Mouse (Mus musculus) retina, postnatal 7 days (tissue): Measurements from ENCODE around the gene Pde11a.
"Not testable (repeated sequence)": the region's sequence is repeated elsewhere in the genome, so short reads cannot be mapped to it uniquely, and the experiment has no call there.

Experiments
- DNase-seq: peaks from one replicate; pipeline ENCODE4 v3.0.0-alpha.2; 2012; ENCODE audit warnings: low read depth, low spot score

Pde11a gene

DNA sequence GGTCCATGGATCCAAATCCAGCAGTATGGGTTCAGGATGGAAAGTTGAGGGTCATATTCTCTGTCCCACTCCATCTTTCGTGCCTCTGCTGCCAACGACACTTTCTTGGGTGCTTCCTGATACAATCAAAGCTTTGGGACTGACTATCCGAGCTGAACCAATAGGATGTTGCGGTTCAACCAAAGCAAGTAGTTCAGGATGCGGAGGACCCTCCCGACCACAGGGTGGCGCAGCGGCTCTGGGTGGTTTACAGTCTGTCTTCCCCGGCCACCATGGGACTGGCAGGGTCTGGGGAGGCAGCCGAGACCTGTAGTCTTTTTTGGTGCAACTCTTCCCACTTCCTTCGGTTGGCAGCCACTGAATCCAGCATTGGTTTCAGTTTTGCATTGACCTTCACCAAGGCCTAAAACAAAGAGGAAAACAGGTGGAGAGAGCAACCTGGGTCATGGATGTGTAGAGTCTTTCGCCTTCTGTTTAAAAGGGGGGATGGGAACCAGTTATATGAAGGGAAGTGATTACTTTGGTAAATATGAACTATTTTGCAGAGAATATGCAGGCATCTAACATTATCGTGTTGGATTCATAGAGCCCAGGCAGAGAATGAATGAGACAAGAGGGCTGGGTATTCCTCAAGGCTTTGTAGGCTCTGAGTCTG is 347.6 kb downstream of the Pde11a start:
- peak; percentile 24 for DNase-seq

DNA sequence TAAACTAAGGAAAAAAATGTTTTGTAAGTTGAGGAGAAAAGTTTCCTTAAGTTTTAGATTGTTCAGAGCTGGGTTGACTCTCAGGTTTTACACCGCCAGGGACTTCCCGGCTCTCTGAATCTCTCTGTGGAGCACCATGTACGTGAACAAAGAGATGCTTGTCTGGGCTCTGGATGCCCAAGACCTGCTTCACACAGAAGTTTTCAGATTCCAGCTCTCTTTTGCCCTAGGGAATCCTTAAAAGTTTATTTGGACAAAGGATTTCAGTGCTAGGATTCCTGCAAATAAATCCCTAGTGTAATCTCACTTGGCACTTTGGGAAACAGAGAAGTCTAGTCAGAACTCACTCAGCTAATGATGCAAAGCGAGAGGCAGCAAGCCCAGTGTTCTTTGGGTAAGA is 348.9 kb downstream of the Pde11a start:
- DNase-seq: no peak

DNA sequence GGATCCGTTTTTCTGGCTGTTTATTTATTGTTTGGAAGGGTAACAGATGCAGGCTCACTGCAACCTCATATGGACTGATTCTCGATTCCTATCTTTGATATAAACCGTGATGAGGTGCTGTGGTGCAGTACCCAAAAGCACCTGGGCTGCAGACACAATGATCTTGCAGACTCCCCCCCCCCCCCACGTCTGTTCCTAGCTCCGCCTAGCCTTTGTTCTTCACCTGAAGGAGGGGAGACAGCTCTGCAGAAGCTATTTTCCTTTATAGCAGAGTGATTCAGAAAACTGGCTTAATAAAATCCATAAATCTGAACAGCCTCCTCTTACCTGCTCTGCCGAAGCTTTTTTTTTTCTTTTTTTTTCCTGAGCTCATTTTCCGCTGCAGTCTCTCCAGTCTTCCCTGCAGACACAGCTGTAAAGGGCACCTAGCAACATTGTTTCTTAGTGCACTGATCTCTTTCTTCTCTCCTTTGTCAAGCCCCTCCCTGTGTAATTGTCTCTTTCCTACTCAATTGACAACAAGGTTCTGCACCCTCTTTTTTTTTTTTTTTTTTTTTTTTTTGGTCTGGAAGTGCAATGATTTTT is 349.7 kb downstream of the Pde11a start:
- no peak for DNase-seq

DNA sequence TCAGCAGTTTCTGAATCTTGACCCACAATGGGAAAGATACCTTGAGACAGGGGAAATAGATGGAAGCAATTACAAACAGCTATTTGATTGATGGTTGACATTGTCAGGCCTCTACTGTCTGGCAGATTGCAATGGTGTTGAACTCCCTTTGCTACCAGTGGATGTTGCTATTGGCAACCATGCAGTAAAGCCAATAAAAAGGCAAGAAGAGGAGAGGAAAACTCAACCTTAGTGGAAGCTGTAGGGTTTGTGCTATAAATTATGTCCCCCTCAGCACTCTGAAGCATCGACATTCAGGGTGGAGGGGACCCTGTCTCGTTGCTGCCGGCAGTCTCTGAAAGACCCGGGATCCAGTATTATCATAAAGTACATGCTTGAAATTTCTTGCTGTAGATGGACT is 350.2 kb downstream of the Pde11a start:
- no peak for DNase-seq

DNA sequence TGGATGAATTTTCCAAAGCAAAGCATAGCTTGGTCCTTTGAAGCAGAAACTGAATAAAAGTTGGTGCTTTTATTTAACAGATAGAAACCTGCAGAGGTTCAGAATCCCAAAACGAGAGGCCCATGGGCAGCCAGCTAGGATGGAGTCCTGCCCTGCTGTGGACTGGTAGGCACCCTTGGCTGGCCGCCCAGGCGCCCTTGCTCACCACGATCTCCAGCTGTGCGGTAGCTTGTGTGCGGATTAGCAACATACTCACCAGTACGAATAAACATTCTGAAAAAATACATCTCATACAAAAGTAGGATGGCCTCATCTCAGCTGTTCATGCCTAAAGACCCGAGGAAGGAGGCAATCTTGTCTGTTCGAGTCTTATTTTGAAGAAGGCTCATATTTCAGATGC is 350.8 kb downstream of the Pde11a start:
- DNase-seq: no peak

DNA sequence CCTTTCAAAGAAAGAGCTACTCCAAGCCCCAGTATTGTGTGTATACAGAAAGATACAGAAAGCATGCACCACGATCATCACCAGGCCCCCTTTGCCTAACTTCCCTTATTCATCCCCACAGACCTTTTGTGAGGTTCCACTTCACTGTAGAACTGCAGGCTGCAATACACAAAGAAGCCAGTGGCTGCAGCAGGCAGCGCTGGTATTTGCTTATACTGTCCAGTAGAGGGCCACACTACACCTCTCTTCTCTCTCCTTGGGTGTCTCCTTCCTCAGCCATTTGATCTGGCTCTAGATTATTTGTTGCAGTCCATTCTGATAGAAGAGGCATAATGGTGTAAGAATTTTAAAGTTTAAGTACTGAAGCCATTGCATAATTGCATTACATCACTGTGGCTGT is 353.4 kb downstream of the Pde11a start:
- peak; percentile 53 for DNase-seq

DNA sequence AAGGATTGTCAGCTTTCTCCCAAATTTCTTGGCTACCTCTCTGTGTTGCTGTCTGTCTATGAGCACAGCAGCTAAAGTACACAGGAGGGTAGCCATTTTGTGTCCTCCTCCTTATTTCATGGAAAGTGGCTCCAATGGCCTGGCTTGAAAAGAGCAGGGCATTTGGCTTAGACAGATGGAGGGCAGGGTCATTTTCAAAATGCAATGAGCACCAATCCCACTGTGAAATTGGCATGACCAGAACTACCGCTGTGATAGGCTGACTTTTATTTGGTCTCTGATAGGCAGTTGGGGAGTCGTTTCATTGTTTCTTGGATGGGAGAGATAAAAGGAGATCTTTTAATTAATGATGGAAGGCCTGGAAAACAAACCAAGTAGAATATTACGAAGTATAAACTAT is 354.7 kb downstream of the Pde11a start:
- no peak for DNase-seq

DNA sequence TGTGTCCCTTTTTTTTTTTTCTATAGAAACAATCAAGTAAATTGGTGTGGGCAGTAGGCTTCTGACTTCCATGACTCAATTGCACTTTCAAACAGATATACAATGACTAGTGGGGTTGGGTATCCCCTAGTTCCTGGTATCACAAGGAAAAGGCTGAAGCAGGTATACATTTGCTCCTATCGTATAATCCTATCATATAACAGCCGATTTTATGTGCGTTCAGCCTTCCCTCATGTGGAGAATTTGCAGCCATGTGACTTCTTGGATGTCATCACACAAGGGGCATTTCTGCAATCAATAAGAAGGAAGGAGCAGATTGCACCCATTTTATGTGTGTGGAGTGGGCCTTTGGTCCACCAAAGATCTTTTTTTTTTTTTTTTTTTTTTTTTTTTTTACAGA is 355.5 kb downstream of the Pde11a start:
- no peak for DNase-seq

DNA sequence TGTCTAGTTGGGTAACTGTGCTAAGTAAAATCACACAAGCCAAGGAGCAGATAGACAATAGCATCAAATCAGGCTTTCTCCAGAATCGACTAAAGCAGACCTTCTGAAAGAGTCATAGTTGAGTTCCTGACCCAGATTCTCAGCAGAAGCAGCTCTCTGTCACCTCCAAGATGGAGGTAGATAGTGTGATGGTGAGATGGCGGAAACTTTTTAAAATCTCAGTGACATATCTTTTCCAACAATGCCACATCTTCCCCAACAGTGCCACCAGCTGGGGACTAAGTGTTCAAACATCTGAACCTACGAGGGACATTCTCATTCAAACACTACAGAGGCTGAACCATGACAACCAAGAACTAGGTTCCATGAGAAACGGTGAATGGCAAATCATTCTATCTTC is 355.9 kb downstream of the Pde11a start:
- DNase-seq: no peak

DNA sequence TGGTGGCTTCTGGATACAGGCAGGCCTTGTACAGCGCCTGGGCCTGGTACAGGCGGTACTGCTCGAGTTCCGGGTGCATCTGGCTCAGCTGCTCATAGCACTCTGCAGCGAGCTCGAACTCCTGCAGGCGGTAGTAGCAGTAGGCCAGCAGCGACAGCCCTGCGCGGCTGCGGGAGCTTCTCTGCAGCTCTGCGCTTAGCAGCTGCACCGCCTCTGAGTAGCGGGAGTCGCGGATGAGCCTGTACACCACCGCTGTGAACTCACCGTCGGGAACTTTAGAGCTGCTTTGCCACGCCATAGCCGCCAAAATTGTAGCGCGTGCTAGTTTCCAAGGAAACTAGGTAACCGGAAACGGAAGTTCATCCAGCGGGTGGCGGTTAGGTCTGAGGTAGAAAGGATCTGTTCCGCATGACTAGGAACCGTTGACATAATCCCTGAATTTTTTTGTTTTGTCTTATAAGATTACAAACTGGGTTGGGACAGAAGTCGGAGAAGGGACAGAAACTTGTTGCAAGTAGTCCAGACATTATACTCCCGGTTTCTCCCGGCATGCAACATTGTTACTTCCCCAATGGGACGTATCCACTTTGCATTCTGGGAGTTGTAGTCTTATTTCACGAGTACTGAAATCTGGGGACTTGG is 357.0 kb downstream of the Pde11a start, which contains the start of gene Ttc30a1:
Gene Ttc30a1 (minus strand): TSS at position 528 of the 642 bp plus-strand sequence.
- peak; percentile 83 for DNase-seq

DNA sequence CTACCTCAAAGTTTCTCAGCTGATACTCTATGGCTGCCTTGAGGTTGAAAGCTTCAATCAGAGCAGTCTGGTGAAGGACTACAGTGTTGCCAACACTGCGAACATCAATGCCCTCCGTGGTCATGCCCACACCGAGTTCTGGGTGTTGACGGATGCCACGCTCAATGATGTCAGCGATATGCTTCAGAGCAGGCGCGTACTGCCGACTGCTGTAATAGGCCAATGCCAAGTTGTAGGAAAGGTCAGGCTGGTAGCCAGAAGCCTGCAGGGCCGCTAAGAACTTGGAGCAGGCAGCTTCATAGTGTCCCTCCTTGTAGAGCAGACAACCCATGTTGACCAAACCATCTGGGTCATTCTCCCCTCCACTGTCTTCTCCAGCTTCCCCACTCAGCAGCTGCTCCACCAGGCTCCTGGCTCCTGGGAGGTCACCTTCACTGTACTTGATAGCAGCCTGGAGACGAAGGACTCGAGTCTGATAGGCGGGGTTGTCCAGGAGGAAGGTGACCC is 357.6 kb downstream of the Pde11a start:
- DNase-seq: not testable (repeated sequence)

DNA sequence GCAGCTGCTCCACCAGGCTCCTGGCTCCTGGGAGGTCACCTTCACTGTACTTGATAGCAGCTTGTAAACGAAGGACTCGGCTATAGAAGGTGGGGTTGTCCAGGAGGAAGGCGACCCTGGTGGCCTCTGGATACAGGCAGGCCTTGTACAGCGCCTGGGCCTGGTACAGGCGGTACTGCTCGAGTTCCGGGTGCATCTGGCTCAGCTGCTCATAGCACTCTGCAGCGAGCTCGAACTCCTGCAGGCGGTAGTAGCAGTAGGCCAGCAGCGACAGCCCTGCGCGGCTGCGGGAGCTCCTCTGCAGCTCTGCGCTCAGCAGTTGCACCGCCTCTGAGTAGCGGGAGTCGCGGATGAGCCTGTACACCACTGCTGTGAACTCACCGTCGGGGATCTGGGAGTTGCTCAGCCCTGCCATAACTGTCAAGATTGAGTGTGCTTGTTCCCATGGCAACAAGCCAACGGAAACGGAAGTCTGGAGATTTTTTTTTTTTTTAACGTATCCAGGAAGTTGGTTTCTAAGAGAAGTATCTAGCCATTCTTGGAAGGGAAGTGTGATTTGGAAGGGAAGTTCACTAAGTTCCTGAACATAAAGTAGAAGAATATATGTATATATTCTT is 360.7 kb downstream of the Pde11a start, which contains the start of gene Ttc30a2:
Gene Ttc30a2 (minus strand): TSS at position 419 of the 617 bp plus-strand sequence.
- DNase-seq: not testable (repeated sequence)

DNA sequence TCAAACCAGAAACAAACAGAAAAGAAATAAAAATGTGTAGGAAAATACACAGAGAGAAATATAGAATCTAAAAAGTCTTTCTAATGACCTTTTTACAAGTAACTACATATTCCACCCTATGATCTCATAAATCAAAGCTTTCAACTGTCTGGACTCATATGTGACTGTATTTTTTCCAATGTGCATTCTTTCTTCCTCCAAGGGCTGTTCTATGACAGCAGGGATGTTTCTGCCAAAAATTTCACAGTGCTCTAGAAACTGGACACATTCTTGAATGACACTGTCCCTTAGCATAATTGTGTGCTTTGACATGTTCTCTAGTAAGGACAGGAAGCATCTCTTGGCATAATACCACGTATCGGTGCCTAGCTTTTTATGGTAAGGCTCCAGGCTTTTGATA is 362.5 kb downstream of the Pde11a start:
- not testable (repeated sequence) for DNase-seq

DNA sequence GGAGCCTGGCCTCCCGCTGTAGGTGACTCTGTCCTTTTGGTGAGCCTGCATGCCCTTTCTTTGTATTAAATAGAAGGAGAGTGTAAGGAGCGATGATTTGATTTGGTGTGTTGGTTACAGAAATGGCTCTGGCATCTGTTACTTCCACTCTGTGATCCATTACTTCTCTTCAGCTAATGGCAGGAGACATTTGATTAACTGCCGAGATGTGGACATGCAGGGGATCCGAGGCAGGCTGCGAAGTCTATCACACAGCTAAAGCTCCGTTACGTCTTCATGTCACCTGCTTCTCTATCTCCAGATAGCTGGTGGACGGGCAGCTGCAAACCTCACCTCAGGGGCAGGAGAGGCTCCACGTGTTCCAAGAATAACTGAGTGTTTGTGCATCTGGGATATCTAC is 364.4 kb downstream of the Pde11a start:
- no peak for DNase-seq

DNA sequence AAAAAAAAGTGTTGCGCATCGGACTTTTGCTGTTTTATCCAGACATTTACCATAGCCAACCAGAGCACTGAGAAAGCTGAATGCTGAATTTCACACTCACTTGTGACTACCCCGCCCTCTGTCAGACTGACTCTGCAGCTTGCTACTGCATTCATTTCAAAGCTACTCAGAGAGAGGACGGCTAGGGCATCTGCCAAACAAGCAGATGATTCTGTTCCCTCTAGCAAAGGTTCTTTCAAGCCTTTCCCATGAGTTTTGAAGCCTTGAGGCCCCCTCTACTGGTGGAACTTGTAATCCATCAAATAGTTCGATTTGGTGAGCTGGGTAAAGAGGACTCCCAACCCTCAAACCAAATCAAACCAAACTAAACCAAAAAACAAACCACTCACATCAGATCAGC is 373.6 kb downstream of the Pde11a start:
- no peak for DNase-seq

DNA sequence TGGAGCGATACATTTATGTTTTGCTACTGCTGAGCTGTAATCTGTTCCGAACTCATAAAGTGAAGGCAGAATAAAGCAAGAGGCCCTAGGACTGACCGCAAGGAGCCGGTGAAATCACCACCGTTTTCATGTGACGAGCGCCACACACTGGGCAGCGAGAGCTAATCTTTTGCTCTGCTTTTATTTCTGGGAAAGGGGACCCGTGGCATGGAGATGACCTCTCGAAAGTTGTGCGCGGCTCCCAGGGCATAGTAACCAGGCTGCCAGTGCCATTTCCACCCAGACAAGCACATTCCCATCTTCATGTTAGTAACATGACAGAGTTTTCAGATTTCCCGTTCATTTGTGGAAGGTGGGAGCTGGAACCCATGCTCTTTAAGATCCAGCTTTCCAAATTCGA is 374.1 kb downstream of the Pde11a start:
- DNase-seq: no peak

DNA sequence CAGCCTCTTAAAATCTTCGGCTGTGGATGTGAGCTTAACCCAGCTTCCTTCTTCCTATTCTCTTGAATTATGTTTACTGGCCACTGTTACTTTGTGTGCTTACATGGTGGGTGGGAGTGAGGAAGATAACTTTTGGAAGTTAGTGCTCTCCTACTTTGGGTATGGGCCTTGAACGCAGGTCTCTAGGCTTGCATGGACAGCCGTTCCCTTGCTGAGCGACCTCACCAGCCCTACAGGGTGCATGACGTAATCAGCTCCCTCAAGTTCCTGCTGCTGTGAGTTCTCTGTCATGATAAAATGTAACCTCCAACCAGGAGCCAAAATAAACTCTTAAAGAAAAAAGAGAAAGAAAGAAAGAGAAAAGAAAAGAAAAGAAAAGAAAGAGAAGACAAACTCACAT is 374.5 kb downstream of the Pde11a start:
- DNase-seq: no peak

DNA sequence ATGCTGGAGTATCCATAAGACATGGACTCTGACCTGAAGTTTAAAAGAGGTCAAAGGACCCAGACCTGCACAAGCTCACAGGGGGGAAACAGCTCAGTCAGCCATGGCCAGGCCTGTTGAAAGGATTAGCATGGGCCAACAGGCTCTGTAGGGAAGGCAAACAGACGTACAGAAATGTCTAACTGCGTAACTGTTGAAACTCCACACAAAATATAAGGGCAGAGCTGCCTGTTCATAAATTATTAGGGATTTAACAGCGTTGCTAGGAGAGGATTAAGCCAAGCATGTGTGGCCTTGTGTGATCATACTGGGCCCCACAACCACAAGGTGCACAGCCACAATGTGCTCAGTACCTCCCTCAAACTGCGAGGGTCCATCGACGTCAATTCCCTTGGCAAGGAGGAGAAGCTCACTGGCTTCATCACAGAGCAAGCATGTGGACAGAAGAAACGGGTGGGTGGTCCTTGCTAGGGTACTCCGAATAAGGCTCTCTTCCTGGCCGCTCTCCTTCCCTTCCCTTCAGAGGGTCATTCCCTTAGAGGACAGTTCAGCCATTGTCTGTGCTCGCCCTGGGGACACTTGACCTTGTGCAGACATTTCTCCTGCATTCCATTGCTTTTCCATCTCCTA is 375.2 kb downstream of the Pde11a start:
- DNase-seq: no peak

DNA sequence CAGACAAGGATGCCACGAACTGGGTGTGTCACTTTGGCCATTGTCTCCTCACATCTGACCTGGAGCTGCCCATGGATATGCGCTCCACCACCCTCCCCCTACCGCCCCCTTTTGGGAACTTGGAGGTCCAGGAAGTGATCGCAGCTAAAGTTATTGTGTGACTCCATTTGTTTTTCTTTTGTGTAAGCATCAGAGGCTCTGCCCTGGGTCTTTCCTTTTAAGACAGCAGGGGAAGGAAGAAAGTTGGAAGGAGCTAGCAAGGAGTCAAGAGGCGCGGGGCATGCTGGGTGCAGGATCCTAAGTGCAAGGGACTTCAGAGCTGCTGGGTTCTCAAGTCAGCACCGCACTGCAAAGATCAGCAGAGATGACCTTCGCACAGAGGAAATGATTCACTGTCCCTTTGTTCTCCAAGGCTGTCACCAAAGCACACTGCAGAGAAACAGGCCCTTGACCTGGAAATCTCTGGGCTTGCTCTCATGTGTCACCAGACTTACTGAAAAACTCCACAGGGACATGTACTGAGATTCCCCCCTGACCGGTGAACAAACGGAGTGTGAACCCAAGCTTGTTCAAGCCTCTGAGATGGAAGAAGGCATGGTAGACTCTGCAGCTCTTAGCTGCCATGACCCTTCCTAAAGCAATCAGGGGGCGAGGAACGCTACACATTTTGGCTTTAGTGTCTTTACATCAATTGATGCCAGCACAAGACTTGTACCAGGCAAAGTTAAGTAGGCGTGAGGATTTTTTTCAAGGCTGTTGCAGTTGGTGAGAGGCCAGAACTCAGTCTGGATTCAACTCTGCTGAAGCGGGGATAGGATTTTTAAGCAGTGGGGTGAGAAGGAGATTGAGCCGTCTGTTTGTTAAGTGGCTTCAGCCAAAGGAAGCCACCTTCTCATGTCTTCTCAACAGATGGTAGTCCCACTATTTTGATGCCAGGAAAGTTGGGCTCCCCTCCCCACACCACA is 377.9 kb downstream of the Pde11a start:
- no peak for DNase-seq

DNA sequence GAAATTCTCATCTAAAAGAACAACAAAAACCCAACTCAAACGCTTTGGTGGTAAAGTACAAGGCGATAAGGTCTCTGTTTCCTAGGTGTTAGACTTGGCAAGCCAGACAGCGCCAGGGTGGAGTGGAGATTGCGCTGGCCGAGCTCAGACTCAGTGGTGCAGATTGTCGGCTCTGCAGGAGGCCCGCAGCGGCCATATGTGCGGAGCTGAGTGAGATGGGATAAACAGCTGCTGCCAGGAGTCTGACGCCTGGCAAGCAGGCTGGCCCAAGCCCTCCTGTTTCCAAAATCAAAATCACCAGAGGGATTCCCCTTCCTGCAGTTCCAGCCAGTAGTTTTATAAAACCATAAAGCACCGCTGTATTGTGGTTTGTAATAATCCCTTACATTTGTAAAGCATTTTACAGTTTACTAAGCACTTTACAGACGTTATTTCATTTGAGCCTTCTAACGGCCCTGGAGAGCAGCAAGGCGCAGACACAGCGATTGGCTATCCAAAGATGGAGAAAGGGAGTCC is 378.7 kb downstream of the Pde11a start:
- DNase-seq: no peak
